Mouse (Mus musculus): Measurements from ENCODE around the gene Ttll8.
A peak's percentile ranks its signal among the peaks of the same experiment; 100 is the strongest.

Gene Ttll8

DNA sequence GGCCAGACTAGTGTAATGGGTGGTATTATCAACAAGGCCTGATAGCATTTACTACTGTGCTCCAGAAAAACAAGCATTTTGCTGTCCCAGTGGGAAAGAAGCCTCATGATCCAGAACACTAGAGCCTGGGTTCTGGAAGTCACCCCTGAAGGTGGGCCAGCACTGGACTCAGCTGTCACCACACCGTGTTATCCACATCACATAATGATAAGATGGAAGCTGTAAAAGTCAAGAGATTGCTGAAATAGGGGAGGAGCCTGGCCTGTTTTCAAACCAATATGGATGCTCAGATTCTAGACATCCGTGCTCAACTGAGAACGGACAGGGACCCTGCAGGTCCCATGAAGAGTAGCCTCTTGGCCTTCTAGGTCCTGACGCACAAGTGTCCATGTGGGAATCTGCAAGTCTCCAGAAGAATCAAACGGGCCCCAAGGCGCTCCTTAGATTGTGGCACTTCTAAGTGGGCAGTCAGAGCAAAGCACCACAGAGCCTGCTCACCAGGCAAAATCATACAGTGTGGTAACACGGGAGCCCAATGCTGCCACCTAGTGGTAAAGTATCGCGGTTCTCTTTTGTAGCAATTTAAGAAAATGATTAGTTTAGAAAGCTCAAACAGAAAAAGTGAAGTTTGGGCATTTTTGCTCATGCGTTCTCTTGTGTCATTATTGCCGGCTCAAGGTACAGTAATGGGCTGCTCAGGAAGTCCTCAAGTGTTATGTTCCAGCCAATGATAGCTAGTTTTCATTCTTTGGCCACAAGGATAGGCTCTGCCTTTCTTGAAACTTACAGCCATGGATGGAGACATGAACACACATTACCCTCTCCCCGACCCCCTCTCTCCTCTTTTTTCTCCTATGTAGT lies 32.9 kb downstream of the Ttll8 start:
- ATAC-seq (ENCODE audit: low TSS enrichment): peak; percentile 89

DNA sequence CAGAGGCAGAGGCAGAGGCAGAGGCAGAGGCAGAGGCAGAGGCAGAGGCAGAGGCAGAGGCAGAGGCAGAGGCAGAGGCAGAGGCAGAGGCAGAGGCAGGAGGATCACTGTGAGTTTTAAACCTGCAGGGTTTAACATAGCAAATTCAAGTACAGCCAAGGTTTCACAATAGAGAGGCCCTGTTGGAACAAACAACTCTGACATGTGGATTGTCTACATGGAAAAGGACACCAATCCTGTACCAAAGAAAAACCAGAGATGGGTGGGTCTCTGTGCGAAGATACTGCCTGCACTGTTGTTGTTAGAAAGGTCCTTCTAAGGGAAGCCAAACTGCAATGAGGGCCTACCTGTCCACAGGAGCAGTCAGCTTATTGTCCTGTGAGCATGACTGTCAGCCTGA lies 34.2 kb downstream of the Ttll8 start:
- ATAC-seq (ENCODE audit: low TSS enrichment): no peak

DNA sequence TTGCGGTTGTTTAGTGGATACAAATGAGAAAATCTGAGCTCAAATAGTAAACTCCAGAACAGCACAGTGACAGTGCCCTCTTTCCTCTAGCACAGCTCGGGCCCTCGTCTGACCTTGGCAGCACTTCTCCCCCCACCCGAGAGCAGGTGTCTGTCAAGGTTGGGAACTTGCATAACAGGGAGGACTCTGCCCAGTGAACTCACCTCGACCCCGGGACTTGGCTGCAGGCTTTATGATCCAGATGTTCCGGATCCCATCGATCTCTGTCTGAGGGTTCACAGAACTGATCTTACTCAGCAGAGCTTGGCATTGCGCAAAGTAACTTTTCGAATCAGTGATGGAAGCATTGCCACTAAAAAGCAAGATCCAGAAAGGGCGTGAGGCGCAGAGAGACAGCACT lies 34.9 kb downstream of the Ttll8 start:
- ATAC-seq (ENCODE audit: low TSS enrichment): no peak

DNA sequence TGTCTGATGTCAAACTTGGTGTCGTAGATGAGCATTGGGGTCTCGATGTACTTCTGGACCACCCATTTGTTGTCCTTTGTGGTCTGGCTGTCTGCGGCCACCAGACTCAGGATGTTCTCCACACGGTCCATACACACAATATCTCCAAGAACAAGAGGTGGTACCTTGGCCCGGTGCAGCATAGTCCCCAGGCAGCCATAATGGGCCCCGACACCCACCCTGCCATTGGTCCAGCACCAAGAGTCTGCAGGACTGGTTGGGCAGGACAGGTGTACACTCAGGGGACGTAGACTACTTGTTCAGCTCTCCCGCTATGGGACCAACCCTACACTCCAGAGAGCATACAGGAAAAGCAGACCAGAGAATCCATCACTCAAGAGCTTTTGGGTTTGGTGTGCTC lies 37.1 kb downstream of the Ttll8 start:
- no peak for ATAC-seq (ENCODE audit: low TSS enrichment)

DNA sequence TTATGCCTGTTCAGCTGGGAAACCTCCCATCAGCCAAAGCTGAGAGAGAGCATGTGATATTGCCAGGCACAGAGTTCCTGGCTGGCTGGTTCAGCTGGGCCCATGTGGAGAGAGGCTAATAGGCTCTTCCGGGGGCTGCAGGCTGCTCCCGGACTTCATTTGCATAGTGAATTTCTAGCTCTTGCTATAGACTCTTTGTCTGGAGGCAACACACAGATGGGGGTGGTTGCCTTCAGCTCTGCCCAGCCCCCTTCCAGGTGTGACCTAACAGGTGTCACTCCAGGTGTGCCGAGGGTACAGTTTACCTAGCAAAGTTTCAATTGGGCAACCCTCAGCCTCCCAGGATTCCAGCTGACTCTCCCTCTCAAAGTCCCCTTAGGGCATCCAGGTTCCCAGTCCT lies 37.9 kb downstream of the Ttll8 start:
- no peak for ATAC-seq (ENCODE audit: low TSS enrichment)

DNA sequence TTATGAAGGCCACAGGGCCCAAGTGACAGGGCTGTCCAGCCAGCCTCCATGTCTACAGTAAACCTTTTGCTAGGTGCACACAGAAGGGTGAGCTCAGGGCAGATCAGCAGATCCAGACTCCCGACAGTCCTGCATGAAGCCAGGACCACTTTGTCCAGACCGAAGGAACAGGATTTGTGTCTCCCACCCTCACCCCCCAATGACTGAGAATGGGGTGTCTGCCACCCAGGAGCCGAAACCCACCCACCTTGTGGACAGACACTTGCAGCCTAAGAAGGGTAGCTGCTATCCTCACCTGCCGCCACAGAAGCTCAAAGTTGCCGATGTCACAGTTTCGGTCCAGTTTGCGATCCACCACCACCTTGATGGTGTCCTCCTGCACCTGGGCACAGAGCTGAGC lies 39.2 kb downstream of the Ttll8 start:
- ATAC-seq (ENCODE audit: low TSS enrichment): no peak

DNA sequence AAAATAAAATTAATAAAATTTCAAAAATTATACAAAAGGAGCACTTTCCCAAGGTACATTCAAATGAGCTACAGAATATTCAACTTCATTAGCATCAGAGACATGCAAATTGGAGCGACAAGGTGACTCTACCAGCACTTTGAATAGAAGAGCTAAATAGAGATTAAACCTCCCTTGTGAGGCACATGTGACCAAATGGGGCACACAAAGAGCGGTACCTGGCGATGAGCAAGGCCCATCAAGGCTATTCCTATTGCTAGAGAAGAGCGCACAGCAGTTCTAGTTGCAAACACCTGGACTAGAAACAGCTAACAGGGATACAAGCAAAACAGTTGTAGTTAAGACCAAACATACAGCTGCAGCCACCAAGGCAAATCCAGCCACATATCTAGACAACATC lies 47.9 kb downstream of the Ttll8 start:
- ATAC-seq (ENCODE audit: low TSS enrichment): no peak

DNA sequence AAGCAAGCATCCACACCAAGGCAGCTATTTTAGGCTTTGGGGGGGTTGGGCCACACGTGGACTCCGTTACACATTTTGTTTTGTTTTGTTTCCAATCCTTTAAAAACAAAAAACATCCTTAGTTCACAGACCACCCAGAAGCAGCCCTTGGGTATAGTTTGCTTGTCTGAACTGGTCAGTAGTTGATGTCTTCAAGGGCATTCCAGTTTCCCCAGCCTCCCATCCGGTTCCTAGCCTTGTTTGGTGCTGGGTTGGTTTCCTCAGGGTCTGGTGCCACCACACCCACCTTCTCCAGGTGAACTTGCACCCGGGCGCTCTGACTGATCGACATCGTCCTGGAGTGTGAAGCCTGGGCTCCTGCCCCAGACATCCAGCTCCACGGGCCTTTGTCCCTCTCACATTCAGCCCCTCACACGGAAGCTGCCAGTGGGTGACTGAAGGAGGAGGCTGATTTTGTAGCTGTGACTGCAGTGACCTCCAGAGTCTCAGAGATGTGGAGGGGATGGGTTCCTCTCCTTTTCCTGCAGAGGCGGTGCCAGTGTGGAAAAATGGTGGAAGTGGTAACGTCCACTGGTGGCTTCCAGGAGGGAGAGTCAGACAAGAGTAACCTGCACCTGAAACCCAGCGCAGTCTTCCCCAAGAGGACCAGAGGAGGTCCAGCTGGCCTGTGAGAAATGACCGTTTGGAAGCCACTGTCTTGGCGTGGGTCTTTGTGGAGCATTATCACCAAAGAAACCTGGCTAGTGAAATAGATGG lies 50.0 kb downstream of the Ttll8 start:
- ATAC-seq (ENCODE audit: low TSS enrichment): no peak

DNA sequence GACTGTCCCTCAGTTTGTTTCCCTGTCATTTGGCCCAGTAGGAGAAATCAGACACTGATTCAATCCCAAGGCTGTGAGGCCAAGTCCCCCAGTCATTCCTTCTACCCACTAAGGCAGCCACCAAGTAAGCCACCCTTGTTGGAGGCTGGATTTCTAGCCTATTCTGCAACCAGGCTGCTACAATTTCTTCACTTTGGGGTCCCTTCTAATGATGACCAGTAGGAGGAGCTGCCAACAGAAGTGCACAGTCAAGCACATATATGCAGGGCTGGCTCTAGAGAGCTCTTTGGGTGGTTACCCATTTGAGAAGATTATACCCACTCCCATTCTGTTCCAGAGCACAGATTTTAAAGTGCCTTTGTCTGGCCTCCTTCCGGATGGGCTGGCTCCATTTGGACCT lies 51.1 kb downstream of the Ttll8 start:
- ATAC-seq (ENCODE audit: low TSS enrichment): no peak

DNA sequence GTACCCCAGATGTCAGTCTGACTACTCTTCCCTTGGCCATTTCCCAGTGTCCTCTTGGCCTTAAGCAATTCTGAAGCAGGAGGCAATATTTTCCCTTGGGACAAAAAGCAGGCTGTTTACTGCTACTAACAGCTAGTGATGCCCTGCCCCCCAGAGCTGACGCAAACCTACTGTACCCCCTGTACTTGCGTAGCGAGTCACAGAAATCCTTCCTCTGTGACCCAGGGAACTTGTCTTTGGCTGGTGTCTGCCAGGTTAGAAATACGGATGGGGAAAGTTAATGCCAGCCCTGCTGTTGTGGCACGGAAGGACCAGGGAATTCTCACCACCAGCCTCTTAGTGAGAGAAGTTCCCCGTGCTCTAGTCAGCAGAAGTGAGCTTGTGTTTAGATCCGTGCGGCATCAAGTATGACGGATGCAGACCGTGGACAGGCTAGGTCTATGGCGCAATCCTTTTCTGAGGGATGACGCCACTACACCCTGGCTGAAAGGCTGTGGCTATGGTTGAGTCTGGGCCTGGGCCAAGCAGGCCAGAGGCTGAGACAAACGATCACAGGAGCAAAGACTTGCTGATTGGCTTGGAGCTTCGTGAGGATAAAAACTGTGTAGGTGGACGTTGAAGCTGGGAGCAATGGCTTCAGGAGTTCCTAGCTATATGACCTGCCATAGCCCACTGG lies 51.9 kb downstream of the Ttll8 start:
- no peak for ATAC-seq (ENCODE audit: low TSS enrichment)

DNA sequence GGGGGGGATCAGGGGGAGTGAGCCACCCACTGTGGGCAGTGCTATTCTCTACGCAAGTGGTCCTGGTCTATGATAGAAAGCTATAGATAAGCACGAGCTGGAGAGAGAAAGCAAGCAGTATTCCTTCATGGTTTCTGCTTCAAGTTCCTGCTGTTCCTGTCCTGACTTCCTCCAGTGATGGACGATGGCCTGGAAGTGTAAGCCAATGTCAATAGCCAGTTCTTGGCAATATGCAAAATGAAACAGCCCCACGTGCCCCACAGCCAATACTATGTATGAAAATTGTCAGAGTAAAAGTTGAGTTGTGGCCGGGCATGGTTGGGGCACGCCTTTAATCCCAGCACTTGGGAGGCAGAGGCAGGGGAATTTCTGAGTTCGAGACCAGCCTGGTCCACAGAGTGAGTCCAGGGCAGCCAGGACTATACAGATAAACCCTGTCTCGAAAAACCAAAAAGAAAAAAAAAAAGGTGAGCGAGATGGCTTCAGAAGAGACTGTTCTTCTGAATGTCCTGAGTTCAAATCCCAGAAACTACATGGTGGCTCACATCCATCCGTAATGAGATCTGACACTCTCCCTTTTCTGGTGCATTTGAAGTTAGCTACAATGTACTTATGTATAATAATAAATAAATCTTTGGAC lies 57.8 kb downstream of the Ttll8 start:
- ATAC-seq (ENCODE audit: low TSS enrichment): no peak

DNA sequence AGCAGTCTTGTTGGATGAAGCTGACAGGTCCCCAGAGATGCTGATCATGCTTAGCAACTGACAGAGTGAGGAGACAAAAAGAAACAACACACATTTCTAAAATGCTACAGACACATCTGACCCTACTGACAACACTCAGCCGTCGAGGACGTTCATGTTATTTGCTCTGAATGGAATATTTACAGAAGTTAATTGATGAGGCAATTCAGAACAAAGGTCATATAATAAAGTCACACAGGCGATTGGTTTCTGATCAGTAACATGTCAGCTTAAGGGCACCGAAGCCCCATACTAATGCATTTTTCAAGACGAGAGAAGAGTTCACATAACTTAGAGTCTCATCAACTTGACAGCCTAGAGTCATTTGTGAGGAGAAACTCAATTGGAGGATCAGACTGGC lies 58.3 kb downstream of the Ttll8 start:
- no peak for ATAC-seq (ENCODE audit: low TSS enrichment)

DNA sequence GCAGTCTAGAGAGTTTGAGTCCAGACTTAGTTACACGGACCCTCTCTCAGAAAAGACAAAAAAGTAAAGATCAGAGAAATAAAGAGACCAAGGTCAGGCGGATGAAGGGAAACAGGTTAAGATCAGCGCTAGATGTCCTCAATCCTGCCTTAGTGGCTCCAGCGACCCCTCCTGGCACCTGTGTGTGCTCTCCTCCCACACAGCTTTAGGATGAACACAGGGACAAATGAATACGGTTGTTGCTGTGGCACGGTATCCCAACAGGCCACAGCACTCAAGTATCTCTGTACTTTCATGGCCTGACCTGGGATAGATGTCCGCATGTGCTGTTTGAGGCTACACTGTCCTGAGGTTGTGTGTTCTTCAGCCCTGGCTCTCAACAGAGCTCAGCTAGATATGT lies 59.1 kb downstream of the Ttll8 start:
- ATAC-seq (ENCODE audit: low TSS enrichment): no peak

DNA sequence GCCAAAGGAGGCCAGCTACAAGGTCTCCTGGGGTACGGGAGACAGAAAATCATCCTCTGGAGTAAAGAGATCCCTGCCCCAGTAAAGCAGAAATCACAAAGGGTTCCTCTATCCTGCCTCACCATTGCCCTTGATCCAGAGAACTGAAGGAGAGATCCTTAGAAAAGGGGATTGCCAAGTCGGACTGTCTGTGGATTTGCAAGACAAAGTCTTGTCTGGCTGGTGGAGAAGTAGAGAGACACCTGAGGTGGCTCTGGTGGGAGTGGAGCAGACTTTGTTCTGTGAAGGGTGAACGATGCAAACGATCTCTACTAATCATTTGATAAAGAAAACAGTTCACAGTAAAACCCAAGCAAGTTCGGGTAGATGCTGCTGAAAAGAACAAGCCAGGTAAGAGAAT lies 61.3 kb downstream of the Ttll8 start:
- no peak for ATAC-seq (ENCODE audit: low TSS enrichment)

DNA sequence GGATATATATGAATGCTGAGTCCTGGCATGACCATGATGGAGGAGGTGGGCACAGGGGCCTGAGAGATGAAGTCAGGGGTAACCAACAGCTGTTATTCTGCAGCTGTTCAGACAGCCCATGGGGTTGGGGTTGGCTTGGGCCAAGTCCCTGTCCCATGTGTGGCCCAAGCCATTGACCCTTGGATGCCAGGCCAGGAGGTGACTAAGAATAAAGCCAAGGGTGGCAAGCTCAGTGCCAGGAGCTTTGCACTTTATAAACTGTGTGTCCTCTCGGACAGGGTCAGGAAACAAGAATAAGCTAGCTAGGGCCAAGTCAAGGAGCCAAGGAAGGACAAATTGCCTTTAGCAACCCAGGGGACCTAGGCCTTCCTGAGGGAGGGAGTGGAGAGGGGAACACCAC lies 62.0 kb downstream of the Ttll8 start:
- no peak for ATAC-seq (ENCODE audit: low TSS enrichment)

DNA sequence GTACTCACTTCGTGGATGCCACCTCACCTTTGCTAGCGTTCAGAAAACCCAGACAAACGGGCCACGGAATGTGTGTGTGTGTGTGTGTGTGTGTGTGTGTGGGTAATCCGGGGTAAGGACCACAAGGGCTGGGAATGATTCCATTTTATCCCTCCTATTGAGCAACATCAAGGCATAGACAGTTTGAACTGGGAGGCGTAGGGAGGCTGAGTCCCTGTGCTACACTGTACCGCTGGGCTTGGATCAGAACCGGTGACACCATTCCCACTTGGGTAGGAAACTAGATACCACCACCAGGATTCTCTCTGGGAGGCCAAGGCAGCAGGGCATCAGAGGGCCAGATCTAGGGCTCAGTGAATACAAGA lies 62.6 kb downstream of the Ttll8 start:
- ATAC-seq (ENCODE audit: low TSS enrichment): no peak

DNA sequence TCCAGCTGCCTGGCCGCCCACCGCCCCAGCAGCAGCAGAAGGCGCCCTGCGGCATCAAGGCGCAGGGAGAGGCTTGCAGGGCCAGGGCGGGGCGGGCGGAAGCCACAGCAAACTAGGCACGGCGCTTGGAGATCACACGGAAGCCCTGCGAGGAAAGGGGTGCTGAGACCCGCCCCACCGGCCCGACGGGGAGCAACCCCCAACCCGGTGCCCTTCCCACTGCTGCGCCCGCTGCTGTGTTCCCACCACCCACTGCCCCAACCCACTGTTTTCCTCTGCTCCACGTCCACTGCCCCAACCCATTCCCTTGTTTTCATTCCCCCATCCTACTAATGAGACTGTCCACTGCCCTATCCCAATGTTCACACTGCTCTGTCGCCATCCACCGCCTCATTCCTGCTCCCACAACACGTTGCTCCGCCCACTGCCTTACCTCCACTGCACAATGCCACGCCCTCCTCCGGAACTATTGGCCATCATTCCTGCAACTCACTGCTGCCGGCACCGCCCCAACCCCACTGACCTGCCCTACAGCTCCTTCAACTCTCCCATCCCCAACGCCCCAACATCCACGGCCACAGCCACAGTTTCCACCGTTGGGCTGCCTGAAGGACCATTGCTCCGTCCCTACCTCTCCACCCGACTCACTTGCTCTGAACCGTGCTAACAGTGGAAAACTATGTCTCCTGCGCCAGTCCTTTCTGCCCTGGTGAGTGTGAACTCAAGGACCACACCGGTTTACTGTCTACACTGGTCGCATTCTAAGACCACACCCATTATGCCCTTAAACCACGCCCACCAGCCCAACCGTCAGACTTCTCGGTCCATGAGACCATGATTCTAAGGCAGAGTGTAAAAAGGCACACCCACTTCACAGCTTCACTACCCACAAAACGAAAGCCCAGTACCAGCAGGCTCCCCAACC lies 63.2 kb downstream of the Ttll8 start:
- peak; percentile 89 for ATAC-seq (ENCODE audit: low TSS enrichment)

DNA sequence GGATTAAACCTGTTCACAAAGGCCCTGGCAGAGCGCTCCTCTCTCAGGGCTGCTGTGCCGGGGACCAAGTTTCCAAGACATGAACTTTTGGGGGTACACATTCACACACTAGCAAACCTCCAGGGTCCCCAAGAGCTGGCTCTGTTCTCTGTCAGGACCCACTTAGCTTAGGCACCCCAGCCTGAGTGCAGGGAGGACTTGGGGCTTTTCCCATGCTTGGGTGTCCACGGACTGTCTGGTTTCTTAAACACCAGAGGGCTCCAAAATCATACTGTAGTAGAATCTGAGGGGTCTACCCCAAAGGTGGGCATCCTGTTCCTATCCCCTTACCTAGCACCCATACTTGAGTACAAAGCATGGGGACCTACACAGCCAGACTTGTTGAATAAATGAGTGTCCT lies 64.2 kb downstream of the Ttll8 start:
- ATAC-seq (ENCODE audit: low TSS enrichment): no peak

DNA sequence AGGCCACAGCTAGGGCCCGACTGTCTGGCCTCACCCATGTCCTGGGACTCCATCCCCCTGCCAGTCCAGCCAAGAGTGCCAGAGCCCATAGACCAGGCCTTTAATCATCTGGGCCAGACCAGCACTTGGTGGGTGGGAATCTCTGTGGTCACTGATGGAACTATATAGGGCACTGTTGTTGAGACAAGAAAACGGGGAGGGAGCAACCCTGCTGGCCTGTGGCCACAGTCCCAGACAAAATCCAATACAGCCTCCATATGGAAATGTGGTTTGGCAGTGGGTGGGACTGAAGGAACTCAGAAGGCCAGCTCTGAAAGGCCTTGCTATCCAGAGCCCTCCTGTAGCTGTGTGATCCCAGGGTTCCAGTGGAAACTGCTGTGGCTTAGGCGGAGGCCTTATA lies 65.2 kb downstream of the Ttll8 start:
- no peak for ATAC-seq (ENCODE audit: low TSS enrichment)

DNA sequence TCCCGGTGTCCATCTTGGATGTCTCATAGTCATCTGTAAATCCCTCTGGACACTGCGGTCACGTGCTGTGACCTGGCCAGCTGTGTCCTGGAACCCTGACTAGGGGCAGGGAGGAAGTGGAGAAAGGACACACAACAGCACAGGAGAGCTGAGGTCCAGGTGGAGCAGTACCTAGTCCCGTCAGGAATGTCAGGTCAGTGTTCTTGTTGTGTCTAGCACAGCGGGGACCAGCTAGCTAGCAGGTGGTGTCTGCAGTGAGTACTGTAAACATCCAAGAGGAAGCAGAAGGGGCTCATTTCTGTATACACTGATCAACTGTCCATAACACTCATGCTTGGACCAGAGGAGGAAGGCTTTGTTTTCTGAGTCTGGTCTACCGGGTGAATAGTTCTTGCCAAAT lies 68.8 kb downstream of the Ttll8 start:
- no peak for ATAC-seq (ENCODE audit: low TSS enrichment)

DNA sequence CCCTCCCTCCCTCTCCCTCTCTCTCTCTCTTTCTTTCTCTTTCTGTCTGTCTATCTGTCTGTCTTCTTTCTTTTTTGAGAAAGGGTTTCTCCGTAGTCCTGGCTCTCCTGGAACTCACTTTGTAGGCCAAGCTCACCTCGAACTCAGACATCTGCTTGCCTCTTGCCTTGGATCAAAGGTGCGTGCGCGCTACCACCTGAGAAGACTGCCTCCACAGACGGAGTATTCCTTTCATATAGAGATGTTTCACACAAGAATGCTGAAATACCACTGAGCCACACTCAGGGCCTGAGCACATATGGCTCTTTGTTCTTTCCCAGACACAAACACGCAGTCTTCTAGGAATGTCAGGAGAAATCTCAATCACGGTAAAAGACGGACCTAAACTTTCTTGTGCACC lies 70.9 kb downstream of the Ttll8 start:
- ATAC-seq (ENCODE audit: low TSS enrichment): no peak
